Mouse (Mus musculus) heart, embryonic 16.5 days (tissue): ENCODE measurements around the gene Avpi1. TPM values are rescaled to one million over a fixed set of nuclear protein-coding genes. Genes with fewer than 3 reads are reported as not detected.

ENCODE experiments used
- ATAC-seq: fragments of 200-750 bp; cut with Nextera tagmentation; replicated peaks from 2 replicates; pipeline ENCODE4 v1.8.0; 2017; ENCODE audit warnings: moderate number of reproducible peaks; ENCODE audit not compliant: insufficient read depth, low FRiP score; ENCODE audit errors: extremely low read depth
- H3K27ac ChIP-seq: fragments of 300-500 bp; sonication (generic); 2 replicates; pipeline ENCODE4 v1.5.1; 2014; ENCODE audit warnings: mild to moderate bottlenecking, low read length, control low read depth, moderate library complexity
- H3K27me3 ChIP-seq: fragments of 300-500 bp; sonication (generic); 2 replicates; pipeline ENCODE4 v1.6.1; 2014; ENCODE audit warnings: low read length, mixed read lengths; ENCODE audit not compliant: control insufficient read depth, insufficient read depth
- H3K36me3 ChIP-seq: fragments of 300-500 bp; sonication (generic); 2 replicates; pipeline ENCODE4 v1.6.1; 2014; ENCODE audit not compliant: control insufficient read depth, insufficient read depth
- H3K4me1 ChIP-seq: fragments of 300-500 bp; sonication (generic); 2 replicates; pipeline ENCODE4 v1.6.1; 2014; ENCODE audit warnings: low read length, mixed read lengths; ENCODE audit not compliant: control insufficient read depth, insufficient read depth
- H3K4me2 ChIP-seq: fragments of 300-500 bp; sonication (generic); 2 replicates; pipeline ENCODE4 v1.6.1; 2014; ENCODE audit warnings: low read depth, mild to moderate bottlenecking, control low read depth, low read length
- H3K4me3 ChIP-seq: fragments of 300-500 bp; sonication (generic); 2 replicates; pipeline ENCODE4 v1.5.1; 2014; ENCODE audit warnings: mild to moderate bottlenecking, control low read depth, low read length
- H3K9ac ChIP-seq: fragments of 300-500 bp; sonication (generic); 2 replicates; pipeline ENCODE4 v1.6.1; 2014; ENCODE audit warnings: low read length, control low read depth
- H3K9me3 ChIP-seq: fragments of 300-500 bp; sonication (generic); replicated peaks from 2 replicates; pipeline ENCODE4 v1.6.1; 2016; ENCODE audit warnings: low read length; ENCODE audit not compliant: control insufficient read depth
- WGBS: fragments of 180-500 bp; shearing (Covaris S2); extraction: QIAGEN DNeasy Blood & Tissue Kit; methylation state at CpG from one replicate; pipeline ENCODE4 v1.1.7; 2014; 5-methylcytosine and 5-hydroxymethylcytosine counted together
- polyA plus RNA-seq: library from polyadenylated mRNA; unstranded; fragments of >200 nt; fragmentation: Nextera tagmentation; extraction: Ambion mirVana; gene quantifications from 2 replicates; pipeline ENCODE4 v1.2.1, GENCODE M21; 2015

The Avpi1 gene
- polyA plus RNA-seq, 1 experiment from 2014 or later = 33.4 TPM

- ATAC-seq = no peak
- Histone ChIP-seq H3K9me3 (no peaks in the 10 kb centered on the region), H3K36me3 (no peaks in the 10 kb centered on the region), H3K27me3 (no peaks in the 10 kb centered on the region), H3K27ac (peak overlapping the region; percentile 93), H3K4me2 (peak overlapping the region; percentile 75), H3K4me3 (peak overlapping the region; percentile 81), H3K4me1 (peaks cover 31% of the 10 kb centered on the region), H3K9ac (peak overlapping the region; percentile 93)
- WGBS = 91% methylated on average over 9 of the region's 9 CpGs
Observed at GRCm38 (mm10) chr19:42146276-42147010, 17.6 kb upstream of the Avpi1 start.

GRCm38 (mm10) chr19:42145731-42146130 is 16.9 kb upstream of the Avpi1 start:
- peaks cover 31% of the 10 kb centered on the region for H3K4me1 ChIP-seq
- no peak overlapping the region for H3K4me2 ChIP-seq
- H3K36me3 ChIP-seq = no peaks in the 10 kb centered on the region
- H3K27me3 ChIP-seq = no peaks in the 10 kb centered on the region
- no peaks in the 10 kb centered on the region for H3K9me3 ChIP-seq
- no peak overlapping the region for H3K27ac ChIP-seq
- no peak overlapping the region for H3K4me3 ChIP-seq
- WGBS = 89% methylated on average over 2 of the region's 2 CpGs
- no peak overlapping the region for H3K9ac ChIP-seq
- ATAC-seq = no peak

GRCm38 (mm10) chr19:42145210-42145609 is 16.4 kb upstream of the Avpi1 start:
- Histone ChIP-seq H3K27ac (no peak overlapping the region), H3K4me1 (peaks cover 26% of the 10 kb centered on the region), H3K36me3 (no peaks in the 10 kb centered on the region)

GRCm38 (mm10) chr19:42144541-42145167 is 15.8 kb upstream of the Avpi1 start:
- Histone ChIP-seq H3K4me3 (no peak overlapping the region), H3K27ac (peak overlapping the region; percentile 45; the same call in 1 of the 2 replicates)

More at GRCm38 (mm10) chr19:42145210-42145609, 16.4 kb upstream of the Avpi1 start:
- WGBS = 49% methylated on average over 4 of the region's 4 CpGs
- Histone ChIP-seq H3K9ac (no peak overlapping the region), H3K4me3 (no peak overlapping the region), H3K4me2 (no peak overlapping the region), H3K9me3 (no peaks in the 10 kb centered on the region), H3K27me3 (no peaks in the 10 kb centered on the region)
- ATAC-seq = no peak

GRCm38 (mm10) chr19:42144067-42144466 is 15.2 kb upstream of the Avpi1 start:
- Histone ChIP-seq H3K27ac (peak overlapping the region; percentile 48; the same call in 1 of the 2 replicates), H3K4me2 (no peak overlapping the region), H3K36me3 (no peaks in the 10 kb centered on the region), H3K4me1 (peaks cover 16% of the 10 kb centered on the region), H3K4me3 (no peak overlapping the region), H3K9ac (no peak overlapping the region), H3K9me3 (no peaks in the 10 kb centered on the region), H3K27me3 (no peaks in the 10 kb centered on the region)
- WGBS = 34% methylated on average over 6 of the region's 6 CpGs
- ATAC-seq = no peak

More at GRCm38 (mm10) chr19:42144541-42145167, 15.8 kb upstream of the Avpi1 start:
- H3K4me2 ChIP-seq = no peak overlapping the region
- peaks cover 22% of the 10 kb centered on the region for H3K4me1 ChIP-seq
- H3K36me3 ChIP-seq = no peaks in the 10 kb centered on the region
- no peak for ATAC-seq
- no peaks in the 10 kb centered on the region for H3K27me3 ChIP-seq
- H3K9ac ChIP-seq = no peak overlapping the region
- H3K9me3 ChIP-seq = no peaks in the 10 kb centered on the region
- 29% methylated on average over 8 of the region's 8 CpGs for WGBS

- H3K27ac ChIP-seq = no peak overlapping the region
- 76% methylated on average over 2 of the region's 2 CpGs for WGBS
- no peaks in the 10 kb centered on the region for H3K27me3 ChIP-seq
- no peak overlapping the region for H3K4me2 ChIP-seq
- H3K4me3 ChIP-seq = no peak overlapping the region
- H3K36me3 ChIP-seq = no peaks in the 10 kb centered on the region
- H3K9ac ChIP-seq = no peak overlapping the region
- peaks cover 9% of the 10 kb centered on the region for H3K4me1 ChIP-seq
- H3K9me3 ChIP-seq = no peaks in the 10 kb centered on the region
- no peak for ATAC-seq
Observed at GRCm38 (mm10) chr19:42142757-42143156, 13.9 kb upstream of the Avpi1 start.

GRCm38 (mm10) chr19:42141998-42142397 is 13.1 kb upstream of the Avpi1 start:
- H3K27me3 ChIP-seq = no peaks in the 10 kb centered on the region

GRCm38 (mm10) chr19:42139724-42140517 is 11.1 kb upstream of the Avpi1 start:
- Histone ChIP-seq H3K36me3 (no peaks in the 10 kb centered on the region), H3K27ac (no peak overlapping the region), H3K9me3 (no peaks in the 10 kb centered on the region), H3K4me2 (no peak overlapping the region), H3K4me3 (no peak overlapping the region), H3K4me1 (peaks cover 6% of the 10 kb centered on the region), H3K9ac (no peak overlapping the region), H3K27me3 (no peaks in the 10 kb centered on the region)
- ATAC-seq = no peak
- 62% methylated on average over 5 of the region's 5 CpGs for WGBS

More at GRCm38 (mm10) chr19:42141998-42142397, 13.1 kb upstream of the Avpi1 start:
- no peak overlapping the region for H3K4me2 ChIP-seq
- no peak overlapping the region for H3K4me3 ChIP-seq
- no peak for ATAC-seq
- H3K36me3 ChIP-seq = no peaks in the 10 kb centered on the region
- no peak overlapping the region for H3K9ac ChIP-seq
- H3K9me3 ChIP-seq = no peaks in the 10 kb centered on the region
- peaks cover 8% of the 10 kb centered on the region for H3K4me1 ChIP-seq
- 75% methylated on average over 3 of the region's 3 CpGs for WGBS
- no peak overlapping the region for H3K27ac ChIP-seq
